Mouse (Mus musculus) cerebellum, postnatal 14 days (tissue): ENCODE data around the gene Pigx.

ENCODE experiments used
- DNase-seq, 2 experiments: peaks; one replicate each; pipeline ENCODE4 v3.0.0; 2021; ENCODE audit warnings: mixed read lengths in 2 of 2

Gene Pigx

GRCm38 (mm10) chr16:32042367-32042766, 57.2 kb downstream of the Pigx start:
- no peak for DNase-seq
